Mouse (Mus musculus) embryonic facial prominence, embryonic 11.5 days (tissue): ENCODE measurements around the gene Rnf130. TPM values are rescaled to one million over a fixed set of nuclear protein-coding genes. Genes with fewer than 3 reads are reported as not detected.

Experiments used
- ATAC-seq: fragments of 200-750 bp; cut with Nextera tagmentation; replicated peaks from 2 replicates; pipeline ENCODE4 v1.8.0; 2017; ENCODE audit warnings: low read depth; ENCODE audit not compliant: insufficient number of reproducible peaks, low FRiP score, low TSS enrichment
- DNase-seq: peaks from one replicate; pipeline ENCODE4 v3.0.0-alpha.2; 2015; ENCODE audit warnings: low spot score
- H3K27ac ChIP-seq: fragments of 300-500 bp; sonication (generic); replicated peaks from 2 replicates; pipeline ENCODE4 v1.5.1; 2014; ENCODE audit warnings: mild to moderate bottlenecking, low read depth, low read length, control low read depth
- H3K27me3 ChIP-seq: fragments of 300-500 bp; sonication (generic); 2 replicates; pipeline ENCODE4 v1.6.1; 2014; ENCODE audit warnings: mild to moderate bottlenecking, low read length, moderate library complexity, mixed read lengths; ENCODE audit not compliant: control insufficient read depth, insufficient read depth
- H3K36me3 ChIP-seq: fragments of 300-500 bp; sonication (generic); replicated peaks from 2 replicates; pipeline ENCODE4 v1.6.1; 2014; ENCODE audit warnings: low read depth, mild to moderate bottlenecking, low read length, moderate library complexity, mixed read lengths; ENCODE audit not compliant: control insufficient read depth, insufficient read depth
- H3K4me1 ChIP-seq: fragments of 300-500 bp; sonication (generic); 2 replicates; pipeline ENCODE4 v1.6.1; 2014; ENCODE audit warnings: low read length, mixed read lengths; ENCODE audit not compliant: control insufficient read depth, insufficient read depth
- H3K4me2 ChIP-seq: fragments of 300-500 bp; sonication (generic); 2 replicates; pipeline ENCODE4 v1.6.1; 2014; ENCODE audit warnings: low read depth, mild to moderate bottlenecking, control low read depth, low read length, moderate library complexity
- H3K4me3 ChIP-seq: fragments of 300-500 bp; sonication (generic); 2 replicates; pipeline ENCODE4 v1.5.1; 2014; ENCODE audit warnings: low read depth, low read length, control low read depth
- H3K9ac ChIP-seq: fragments of 300-500 bp; sonication (generic); replicated peaks from 2 replicates; pipeline ENCODE4 v1.6.1; 2014; ENCODE audit warnings: mild to moderate bottlenecking, control low read depth, low read length
- H3K9me3 ChIP-seq: fragments of 300-500 bp; sonication (generic); replicated peaks from 2 replicates; pipeline ENCODE4 v1.6.1; 2016; ENCODE audit warnings: mild to moderate bottlenecking, low read length, inconsistent platforms, mixed read lengths; ENCODE audit not compliant: control insufficient read depth
- WGBS: fragments of 180-500 bp; shearing (Covaris S2); extraction: QIAGEN DNeasy Blood & Tissue Kit; methylation state at CpG from one replicate; pipeline ENCODE4 v1.1.7; 2014; 5-methylcytosine and 5-hydroxymethylcytosine counted together
- polyA plus RNA-seq: library from polyadenylated mRNA; unstranded; fragments of >200 nt; fragmentation: Nextera tagmentation; extraction: Ambion mirVana; gene quantifications from 2 replicates; pipeline ENCODE4 v1.2.1, GENCODE M21; 2014

Rnf130 gene
- polyA plus RNA-seq, 1 experiment from 2014 or later, result 98.2 TPM

GRCm38 (mm10) chr11:50044454-50044853, 19.3 kb downstream of the Rnf130 start:
- ATAC-seq (no peak), DNase-seq (no peak)
- no peak overlapping the region for H3K4me3 ChIP-seq
- H3K9me3 ChIP-seq, result no peaks in the 10 kb centered on the region
- H3K4me2 ChIP-seq, result no peak overlapping the region
- H3K27ac ChIP-seq, result no peak overlapping the region
- no peaks in the 10 kb centered on the region for H3K27me3 ChIP-seq
- 91% methylated on average over 4 of the region's 4 CpGs for WGBS
- no peaks in the 10 kb centered on the region for H3K36me3 ChIP-seq
- H3K9ac ChIP-seq, result no peak overlapping the region
- no peaks in the 10 kb centered on the region for H3K4me1 ChIP-seq

GRCm38 (mm10) chr11:50047610-50048009, 22.5 kb downstream of the Rnf130 start:
- Histone ChIP-seq H3K27ac (no peak overlapping the region), H3K4me1 (no peaks in the 10 kb centered on the region), H3K9me3 (no peaks in the 10 kb centered on the region), H3K36me3 (no peaks in the 10 kb centered on the region), H3K9ac (no peak overlapping the region), H3K27me3 (no peaks in the 10 kb centered on the region), H3K4me3 (no peak overlapping the region), H3K4me2 (no peak overlapping the region)
- DNase-seq (no peak), ATAC-seq (no peak)
- WGBS, result 93% methylated on average over 1 of the region's 1 CpGs

GRCm38 (mm10) chr11:50048115-50048514, 23.0 kb downstream of the Rnf130 start:
- Histone ChIP-seq H3K4me2 (no peak overlapping the region), H3K36me3 (no peaks in the 10 kb centered on the region), H3K27me3 (no peaks in the 10 kb centered on the region), H3K4me1 (no peaks in the 10 kb centered on the region), H3K9ac (no peak overlapping the region), H3K27ac (no peak overlapping the region), H3K4me3 (no peak overlapping the region), H3K9me3 (no peaks in the 10 kb centered on the region)
- DNase-seq (no peak), ATAC-seq (no peak)
- 81% methylated on average over 6 of the region's 6 CpGs for WGBS

- H3K4me1 ChIP-seq, result no peaks in the 10 kb centered on the region
- no peaks in the 10 kb centered on the region for H3K9me3 ChIP-seq
- ATAC-seq (no peak), DNase-seq (no peak)
- H3K27me3 ChIP-seq, result no peaks in the 10 kb centered on the region
- no peak overlapping the region for H3K4me3 ChIP-seq
- WGBS, result 81% methylated on average over 6 of the region's 6 CpGs
- H3K4me2 ChIP-seq, result no peak overlapping the region
- no peak overlapping the region for H3K9ac ChIP-seq
- no peak overlapping the region for H3K27ac ChIP-seq
- no peaks in the 10 kb centered on the region for H3K36me3 ChIP-seq
Observed at GRCm38 (mm10) chr11:50050392-50050791, 25.2 kb downstream of the Rnf130 start.

GRCm38 (mm10) chr11:50057713-50058112, 32.6 kb downstream of the Rnf130 start:
- Histone ChIP-seq H3K9ac (no peak overlapping the region), H3K27ac (no peak overlapping the region), H3K27me3 (no peaks in the 10 kb centered on the region), H3K9me3 (no peaks in the 10 kb centered on the region), H3K36me3 (no peaks in the 10 kb centered on the region), H3K4me2 (no peak overlapping the region), H3K4me3 (no peak overlapping the region), H3K4me1 (no peaks in the 10 kb centered on the region)
- ATAC-seq (no peak), DNase-seq (no peak)
- 87% methylated on average over 2 of the region's 2 CpGs for WGBS

- WGBS, result 92% methylated on average over 6 of the region's 6 CpGs
- H3K36me3 ChIP-seq, result no peaks in the 10 kb centered on the region
Observed at GRCm38 (mm10) chr11:50058277-50058676, 33.1 kb downstream of the Rnf130 start.

GRCm38 (mm10) chr11:50059045-50059444, 33.9 kb downstream of the Rnf130 start:
- no peak for ATAC-seq
- no peak overlapping the region for H3K27ac ChIP-seq
- H3K36me3 ChIP-seq, result no peaks in the 10 kb centered on the region
- H3K9me3 ChIP-seq, result no peaks in the 10 kb centered on the region
- 86% methylated on average over 6 of the region's 6 CpGs for WGBS
- H3K27me3 ChIP-seq, result no peaks in the 10 kb centered on the region
- DNase-seq, result no peak
- H3K4me2 ChIP-seq, result no peak overlapping the region
- no peaks in the 10 kb centered on the region for H3K4me1 ChIP-seq
- no peak overlapping the region for H3K4me3 ChIP-seq
- H3K9ac ChIP-seq, result no peak overlapping the region

More at GRCm38 (mm10) chr11:50058277-50058676, 33.1 kb downstream of the Rnf130 start:
- H3K4me3 ChIP-seq, result no peak overlapping the region
- no peak for DNase-seq
- no peaks in the 10 kb centered on the region for H3K9me3 ChIP-seq
- no peak overlapping the region for H3K9ac ChIP-seq
- ATAC-seq, result no peak
- no peak overlapping the region for H3K4me2 ChIP-seq
- no peaks in the 10 kb centered on the region for H3K4me1 ChIP-seq
- no peaks in the 10 kb centered on the region for H3K27me3 ChIP-seq
- no peak overlapping the region for H3K27ac ChIP-seq

GRCm38 (mm10) chr11:50062116-50062515, 37.0 kb downstream of the Rnf130 start:
- no peak overlapping the region for H3K4me3 ChIP-seq
- H3K4me1 ChIP-seq, result no peaks in the 10 kb centered on the region
- H3K9me3 ChIP-seq, result no peaks in the 10 kb centered on the region
- H3K36me3 ChIP-seq, result no peaks in the 10 kb centered on the region
- ATAC-seq (no peak), DNase-seq (no peak)
- 59% methylated on average over 7 of the region's 7 CpGs for WGBS
- H3K9ac ChIP-seq, result no peak overlapping the region
- no peaks in the 10 kb centered on the region for H3K27me3 ChIP-seq
- no peak overlapping the region for H3K4me2 ChIP-seq
- no peak overlapping the region for H3K27ac ChIP-seq
